Mouse (Mus musculus) monocyte, adult 5-6 weeks (primary cell): ENCODE data around the gene Pde4a. TPM values are rescaled to one million over a fixed set of nuclear protein-coding genes. Genes with fewer than 3 reads are reported as not detected.

Experiments used
- ATAC-seq: fragments of 153-309, 156-312 bp; replicated peaks from 2 replicates; pipeline ENCODE4 v1.8.0; 2017; ENCODE audit warnings: mild to moderate bottlenecking; ENCODE audit not compliant: low TSS enrichment, insufficient number of reproducible peaks, severe bottlenecking, poor library complexity, low FRiP score
- total RNA-seq: library from RNA; stranded (forward); fragments of 200-1000, 200-491, 200-594 nt; gene quantifications from 3 replicates; pipeline ENCODE4 v1.2.3, GENCODE M21; 2017

Pde4a gene
- 2.1 to 5.6 TPM (median 2.5 TPM) in 3 replicates for total RNA-seq

DNA sequence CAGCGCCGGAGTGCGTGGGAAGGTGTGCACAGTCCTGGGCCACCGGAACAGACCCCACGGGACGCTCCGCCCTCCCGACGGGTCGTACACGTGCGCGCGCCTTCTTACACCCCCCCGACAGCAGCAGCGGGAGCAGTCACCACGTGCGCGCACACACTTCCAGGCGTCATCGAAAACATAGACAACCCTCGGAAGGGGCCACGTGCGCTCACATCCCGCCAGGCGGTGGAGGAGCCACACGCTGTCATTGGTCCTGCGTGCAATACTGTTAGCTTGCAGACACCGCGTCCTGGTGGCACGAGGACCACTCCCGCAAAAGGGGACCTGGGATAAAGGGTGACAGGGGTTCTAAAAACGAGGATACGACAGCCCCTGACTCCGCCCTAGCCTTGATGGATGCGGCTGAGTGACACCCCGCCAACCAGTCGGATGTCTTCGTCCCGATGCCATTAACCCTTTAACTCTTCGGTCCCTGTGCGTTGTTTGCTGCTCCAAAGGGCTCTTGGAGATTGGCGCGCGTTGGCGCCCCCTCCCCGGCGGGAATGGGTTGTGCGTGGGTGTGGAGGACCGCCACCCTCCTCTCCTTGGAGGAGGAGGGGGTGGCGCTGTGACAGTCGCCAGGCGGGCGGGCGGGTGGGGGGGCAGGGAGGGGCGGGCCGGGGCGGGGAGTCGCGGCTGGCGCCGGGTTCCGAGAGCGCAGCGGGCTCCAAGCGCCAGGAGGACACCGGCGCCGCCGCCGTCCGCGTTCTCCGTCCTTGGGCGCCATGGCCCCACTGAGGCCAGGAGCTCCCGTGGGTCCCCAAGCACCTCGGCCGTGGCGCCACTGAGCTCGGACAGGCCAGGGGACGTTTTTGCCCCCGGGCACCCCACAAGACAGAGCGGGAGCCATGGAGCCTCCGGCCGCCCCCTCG lies at the start of gene Pde4a:
Gene Pde4a, plus strand, starts transcription at position 674 of the 911 bp plus-strand sequence.
- ATAC-seq: no peak

DNA sequence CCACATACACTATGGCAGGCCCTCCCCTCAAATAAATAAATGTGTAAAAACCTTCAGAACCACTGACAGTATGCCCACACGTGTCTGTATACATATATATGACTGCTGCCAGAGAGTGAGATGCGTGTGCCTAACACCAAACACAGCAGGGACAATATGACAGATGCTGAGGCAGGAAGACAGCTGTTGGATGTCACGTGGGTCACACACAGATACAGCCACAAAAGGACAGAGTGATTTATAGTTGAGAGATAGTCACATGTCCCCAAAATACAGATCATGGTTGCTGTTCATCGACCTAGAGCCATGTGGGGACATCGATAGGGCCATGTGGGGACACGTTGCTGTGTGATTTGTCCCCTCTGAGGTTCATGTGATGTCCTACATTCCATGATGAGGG lies 48.4 kb upstream of the Pde4a start:
- no peak for ATAC-seq

DNA sequence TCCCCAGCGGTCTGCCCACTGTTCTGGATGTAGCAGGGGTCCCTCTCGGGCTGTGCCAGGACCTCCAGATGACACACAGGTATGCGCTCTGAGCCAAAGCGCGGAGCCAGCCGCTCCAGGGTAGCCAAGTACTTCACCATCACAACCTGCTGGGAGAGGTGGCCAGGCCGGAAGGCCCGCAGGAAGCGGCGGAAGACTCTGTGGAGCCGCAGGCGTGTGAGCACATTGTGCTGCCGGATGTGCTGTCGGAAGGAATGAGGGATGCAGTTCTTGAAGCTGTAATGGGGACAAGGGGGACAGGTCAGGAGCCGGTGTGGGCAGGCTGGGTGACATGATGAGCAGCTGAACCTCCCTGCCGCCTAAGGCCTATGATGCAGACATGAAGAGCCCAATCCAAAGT lies 44.0 kb upstream of the Pde4a start:
- no peak for ATAC-seq

DNA sequence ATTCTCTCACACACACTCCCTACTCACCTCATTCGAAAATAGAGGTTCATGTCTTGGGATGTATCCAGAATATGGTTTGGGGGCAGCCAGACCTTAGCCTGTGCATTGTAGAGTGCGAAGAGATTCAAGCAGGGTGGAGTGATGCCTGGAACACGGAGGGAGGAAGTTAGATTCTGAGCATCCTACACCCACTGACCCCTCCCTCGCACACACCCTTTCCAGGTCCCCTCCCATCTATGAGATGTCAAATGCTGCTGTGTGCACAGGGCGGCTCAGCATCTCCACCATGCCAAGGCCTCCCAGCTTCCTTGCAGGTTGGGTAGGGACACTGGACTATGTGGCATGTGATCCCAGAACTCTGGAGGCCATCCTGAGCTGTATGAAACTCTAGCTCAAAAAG lies 40.7 kb upstream of the Pde4a start:
- ATAC-seq: 0 out of 2 replicates have a peak, but pooled peaks have one; percentile 24

DNA sequence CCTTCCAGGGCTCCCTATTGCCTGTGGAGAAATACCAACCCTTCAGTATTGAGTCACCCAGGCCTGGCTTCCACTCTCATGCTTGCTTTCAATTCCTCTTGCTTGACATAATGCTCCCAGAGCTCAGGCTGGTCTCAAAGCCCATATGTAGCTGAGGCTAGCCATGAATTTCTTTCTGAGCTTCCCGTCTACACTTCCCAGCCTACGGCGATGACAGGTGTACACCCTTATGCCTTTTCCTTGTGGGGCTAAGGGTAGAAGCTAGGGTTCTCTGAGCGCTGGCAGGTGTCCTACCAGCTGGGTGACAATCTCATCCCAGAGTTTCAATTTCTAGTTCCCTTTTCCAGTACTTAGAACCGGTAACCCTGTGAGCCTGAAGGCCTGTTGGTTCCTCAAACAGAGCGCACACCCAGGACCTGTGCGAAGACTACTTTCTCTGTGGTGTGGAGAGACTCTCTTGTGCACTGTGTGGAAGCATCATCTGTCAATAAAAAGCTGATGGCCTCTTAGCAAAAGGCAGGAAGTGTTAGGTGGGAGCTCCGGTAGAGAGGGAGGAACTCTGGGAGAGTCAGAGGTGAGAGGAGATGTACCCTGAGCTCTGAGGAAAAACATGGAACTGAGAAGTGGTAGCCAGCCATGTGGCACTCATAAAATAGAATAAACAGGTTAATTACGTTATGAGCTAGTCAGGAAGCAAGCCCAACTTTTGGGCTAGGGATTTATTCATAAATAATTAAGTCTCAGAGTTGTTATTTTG lies 39.8 kb upstream of the Pde4a start:
- ATAC-seq: peak; percentile 64

DNA sequence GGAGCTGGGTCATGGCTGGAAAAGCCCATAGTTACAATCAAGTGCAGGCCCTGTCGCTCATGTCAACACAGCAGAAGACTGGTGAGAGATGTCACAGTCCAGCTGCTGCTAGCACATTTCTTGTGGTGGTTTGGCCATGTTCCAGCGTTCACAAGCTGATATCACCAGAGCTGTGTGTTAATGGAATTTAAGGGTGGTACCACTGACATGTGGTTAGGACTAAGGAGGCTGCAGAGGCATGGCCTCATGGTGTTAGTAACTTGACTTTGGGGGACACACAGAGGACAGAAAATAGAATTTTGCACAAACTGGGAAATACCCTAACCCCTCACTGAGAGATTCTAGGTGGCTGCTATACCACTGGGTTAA lies 39.3 kb upstream of the Pde4a start:
- no peak; the same call in 1 of the 2 replicates for ATAC-seq

DNA sequence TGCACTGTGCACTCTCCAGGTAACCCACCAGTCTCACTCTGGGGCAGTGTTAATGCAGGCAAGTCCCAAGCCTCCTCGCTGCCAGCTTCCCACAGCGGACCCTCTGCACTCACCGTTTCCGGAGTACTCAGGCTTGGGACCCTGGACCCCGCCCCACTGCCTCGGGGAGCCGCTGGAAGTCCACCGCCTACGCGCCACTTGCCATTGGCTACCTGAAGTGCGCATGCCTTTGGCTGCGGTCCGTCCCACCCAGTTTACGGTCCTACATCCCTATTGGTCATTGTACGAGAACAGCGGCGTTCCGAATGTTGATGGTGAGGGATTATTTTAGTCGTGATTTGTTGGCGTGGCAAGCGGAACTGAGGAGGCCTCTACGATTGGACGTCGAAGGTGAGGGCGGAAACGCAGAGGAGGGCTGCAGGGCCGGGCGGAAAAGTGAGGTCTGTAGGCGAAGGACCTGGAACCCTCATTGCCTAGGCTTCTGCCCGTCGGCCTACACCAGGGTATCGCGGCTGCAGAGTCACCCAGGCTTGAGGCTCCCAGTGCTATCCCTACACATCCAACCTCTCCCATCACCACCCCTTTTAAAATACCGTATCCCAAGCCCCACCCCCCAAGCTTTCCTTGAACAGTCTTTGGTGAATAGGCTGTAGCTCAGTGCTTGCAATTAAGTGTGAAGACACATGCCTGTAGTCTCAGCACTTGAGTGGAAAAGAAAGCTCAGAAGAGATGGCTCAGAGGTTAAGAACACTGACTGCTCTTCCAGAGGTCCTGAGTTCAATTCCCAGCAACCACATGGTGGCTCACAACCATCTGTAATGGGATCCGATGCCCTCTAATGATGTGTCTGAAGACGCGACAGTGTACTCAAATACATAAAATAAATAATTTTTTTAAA lies 34.2 kb upstream of the Pde4a start, which contains the start of gene Tyk2:
Gene Tyk2, minus strand, starts transcription at position 185 of the 898 bp plus-strand sequence.
- peak; percentile 97 for ATAC-seq

DNA sequence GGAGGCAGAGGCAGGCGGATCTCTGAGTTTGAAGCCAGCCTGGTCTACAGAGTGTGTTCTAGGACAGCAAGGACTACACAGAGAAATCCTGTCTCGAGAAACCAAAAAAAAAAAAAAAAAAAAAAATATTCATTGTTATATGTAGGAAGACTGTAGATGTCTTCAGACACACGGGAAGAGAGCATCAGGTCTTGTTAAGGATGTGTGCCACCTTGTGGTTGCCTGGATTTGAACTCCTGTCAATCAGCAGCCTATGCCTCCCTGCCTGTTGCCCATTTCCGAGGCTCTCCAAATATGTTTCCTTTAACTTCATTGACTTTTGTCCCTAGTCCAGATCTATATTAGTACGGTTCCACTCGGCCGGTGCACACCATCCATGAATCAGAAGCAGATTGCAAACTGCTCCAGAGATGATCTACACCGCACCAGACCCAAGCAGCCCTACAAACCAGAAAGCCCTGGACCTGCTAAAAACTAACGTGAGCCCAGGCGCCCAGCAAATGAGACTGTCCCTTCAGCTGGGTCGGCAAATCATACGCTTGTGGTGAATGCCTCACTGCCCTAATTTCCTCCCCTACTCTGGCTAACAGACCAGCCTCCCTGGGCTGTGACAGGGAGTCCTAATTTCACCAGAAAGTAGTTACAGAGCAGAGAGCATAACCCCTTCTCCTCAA lies 33.3 kb upstream of the Pde4a start:
- ATAC-seq: no peak

DNA sequence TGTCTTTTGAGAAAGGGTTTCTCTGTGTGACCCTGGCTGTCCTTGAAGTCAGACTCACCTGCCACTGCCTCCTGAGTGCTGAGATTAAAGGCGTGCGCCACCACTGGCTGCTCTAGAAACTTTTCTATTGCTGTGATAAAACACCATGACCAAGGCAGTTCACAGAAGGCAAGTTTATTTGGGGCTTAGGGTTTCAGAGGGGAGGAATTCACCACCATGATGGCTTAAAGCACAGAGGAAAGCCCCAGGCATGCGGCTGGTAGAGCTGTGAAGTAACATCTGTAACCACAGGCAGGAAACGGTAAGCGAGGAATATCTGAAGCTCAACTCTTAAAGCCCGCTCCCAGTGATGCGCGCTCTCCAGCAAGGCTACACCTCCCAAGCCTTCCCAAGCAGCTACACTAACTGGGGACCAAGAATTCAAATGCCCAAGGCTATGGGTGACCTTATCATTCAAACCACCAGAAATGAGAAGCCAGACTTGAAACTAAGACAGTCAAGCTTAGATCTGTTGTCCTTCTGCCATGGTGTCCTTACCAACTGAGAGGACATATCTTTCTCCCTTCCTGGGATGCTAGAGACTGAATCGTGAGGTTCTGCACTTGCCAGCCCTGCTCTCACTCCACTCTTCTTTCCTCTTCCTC lies 32.3 kb upstream of the Pde4a start:
- no peak for ATAC-seq

DNA sequence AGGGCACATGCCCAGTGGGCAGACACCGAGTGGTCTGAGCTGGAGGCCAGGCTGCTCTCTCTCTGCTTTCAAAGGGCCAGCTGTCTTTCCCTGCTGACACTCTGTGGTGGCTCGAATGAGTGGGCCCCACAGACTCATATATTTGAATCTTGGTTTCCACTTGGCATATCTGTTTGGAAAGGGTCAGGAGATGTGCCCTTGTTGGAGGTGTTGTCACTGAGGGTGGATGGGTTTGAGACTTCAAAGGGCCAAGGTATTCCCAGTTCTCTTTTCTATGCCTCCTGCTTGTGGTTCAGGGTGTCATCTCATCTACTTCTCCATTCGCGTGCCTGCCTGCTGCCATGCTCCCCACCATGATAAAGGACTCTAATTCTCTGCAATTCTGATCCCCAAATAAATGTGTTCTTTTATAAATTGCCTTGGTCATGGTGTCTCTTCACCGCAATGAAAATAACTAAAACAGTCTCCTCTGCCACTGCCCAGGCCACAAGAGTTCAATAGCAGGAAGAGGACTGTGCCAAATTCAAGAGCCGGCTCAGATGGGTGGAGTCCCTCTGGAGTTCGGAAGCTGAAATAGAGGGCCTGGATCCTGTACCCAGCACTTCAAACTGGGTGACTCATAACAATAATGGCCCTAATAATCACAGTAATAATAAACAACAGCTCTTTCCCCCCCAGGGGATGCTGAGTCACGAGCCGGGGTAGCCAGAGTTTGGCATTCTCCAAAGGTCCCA lies 30.8 kb upstream of the Pde4a start:
- ATAC-seq: no peak

DNA sequence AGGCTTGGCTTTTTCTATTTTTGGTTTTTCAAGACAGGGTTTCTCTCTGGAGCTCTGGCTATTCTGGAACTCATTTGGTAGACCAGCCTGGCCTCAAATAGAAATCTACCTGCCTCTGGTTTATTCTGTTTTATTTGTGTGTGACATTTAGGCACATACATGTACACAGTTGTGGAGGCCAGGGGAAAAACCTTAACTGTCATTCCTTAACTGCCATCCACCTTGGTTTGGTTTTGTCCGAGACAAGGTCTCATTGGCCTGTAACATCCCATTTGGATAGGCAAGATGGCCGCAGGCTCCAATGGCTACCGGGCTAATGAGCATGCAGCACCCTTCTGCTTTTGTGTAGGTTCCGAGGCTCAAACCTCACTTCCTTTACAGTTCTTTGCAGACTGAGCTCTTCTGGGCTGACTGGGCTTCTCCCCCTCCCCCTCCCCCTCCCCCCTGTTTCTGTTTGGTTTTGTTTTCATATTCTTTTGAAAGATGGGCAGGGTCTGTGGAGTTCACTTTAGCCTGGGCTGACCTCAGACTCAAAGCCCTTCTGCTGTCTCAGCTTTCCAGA lies 30.1 kb upstream of the Pde4a start:
- no peak for ATAC-seq

DNA sequence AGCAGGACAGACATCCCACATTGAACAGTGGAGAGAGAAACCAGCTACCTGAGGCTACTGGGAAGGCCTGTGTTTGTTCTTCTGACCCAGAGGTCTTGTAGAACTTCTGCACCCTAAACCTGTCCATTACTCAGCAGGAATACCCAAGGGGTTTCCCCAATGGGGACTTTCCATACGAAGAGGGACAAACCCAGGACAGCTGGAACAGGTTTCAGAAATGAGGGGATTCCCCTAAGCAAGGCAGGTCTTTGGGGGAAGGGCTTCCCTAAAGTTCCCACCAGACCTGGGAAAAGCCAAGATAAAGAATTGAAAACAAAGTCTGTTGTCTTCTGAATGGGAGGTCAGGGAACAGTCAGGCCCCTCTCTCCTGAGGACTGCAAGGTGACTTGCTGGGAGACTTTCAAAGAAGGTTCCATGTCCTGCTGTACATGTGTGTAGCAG lies 29.6 kb upstream of the Pde4a start:
- no peak for ATAC-seq

DNA sequence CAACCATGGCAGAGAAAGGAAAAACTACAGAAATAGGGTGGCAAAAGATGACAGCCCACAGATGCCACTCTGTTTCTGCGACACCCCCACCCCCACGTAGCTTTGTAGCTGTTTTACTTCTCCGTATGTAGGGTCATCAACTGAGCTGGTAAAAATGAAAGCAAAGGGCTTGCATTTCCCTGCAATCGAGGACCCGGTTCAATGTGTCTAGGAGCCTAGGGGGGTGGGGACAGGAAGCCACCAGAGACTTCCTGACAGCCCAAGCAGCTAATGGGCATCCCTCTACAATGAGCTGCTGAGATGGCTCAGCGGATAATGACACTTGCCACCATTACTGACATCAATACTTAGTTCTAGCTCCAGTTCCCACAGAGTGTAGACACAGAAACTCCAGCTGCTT lies 29.1 kb upstream of the Pde4a start:
- ATAC-seq: no peak

DNA sequence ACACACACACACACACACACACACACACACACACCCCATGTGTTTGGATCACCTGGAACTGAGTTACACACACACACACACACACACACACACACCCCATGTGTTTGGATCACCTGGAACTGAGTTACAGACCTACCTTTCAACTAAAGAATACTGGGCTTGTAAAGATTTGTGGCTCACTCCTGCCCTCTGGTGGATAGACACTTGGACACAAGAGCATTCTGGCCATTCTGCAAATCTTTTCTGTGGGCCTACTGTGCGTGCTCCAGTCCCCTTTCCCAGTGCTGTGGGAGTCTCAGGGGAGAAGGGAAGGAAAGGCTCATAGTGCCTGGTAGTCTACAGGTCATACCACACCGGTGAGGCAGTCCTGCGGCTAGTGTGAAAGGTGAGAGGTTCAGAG lies 28.3 kb upstream of the Pde4a start:
- no peak; the same call in 1 of the 2 replicates for ATAC-seq

DNA sequence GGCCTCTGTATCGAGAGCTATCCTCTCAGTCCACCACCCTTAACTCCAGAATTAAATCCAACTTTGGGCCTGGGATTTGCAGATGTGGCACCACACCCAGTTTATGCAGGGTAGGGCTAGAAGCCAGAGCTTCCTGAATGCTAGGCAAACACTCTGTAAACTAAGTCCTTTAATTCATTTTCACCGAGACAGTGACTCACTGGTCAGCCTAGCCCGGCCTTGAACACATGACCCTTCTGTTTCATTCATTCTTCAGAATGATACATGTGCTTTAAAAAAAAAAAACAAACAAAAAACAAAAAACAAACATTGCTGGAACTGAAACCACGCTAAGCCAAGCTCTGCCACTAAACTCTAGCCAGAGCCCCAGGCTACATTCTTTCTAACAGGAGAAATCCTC lies 27.1 kb upstream of the Pde4a start:
- ATAC-seq: no peak

DNA sequence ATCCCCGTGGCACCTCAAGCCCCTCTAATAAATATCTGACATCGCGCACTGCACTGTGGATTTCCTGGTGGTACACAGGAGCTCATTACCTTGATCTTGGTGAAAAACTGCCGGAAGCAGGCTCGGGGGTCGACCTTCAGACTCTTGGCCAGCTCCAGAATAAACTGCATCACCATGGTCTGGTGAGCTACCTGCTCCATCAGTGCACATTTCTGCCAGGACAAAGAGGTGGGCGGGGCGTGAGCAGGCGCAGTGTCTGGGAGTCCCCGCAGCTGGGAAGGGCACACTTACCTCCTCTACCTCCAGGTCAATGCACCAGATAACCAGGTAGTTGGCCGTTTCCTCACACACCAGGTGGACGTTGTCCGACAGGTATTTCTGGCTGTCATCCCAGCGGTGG lies 23.6 kb upstream of the Pde4a start:
- no peak for ATAC-seq

DNA sequence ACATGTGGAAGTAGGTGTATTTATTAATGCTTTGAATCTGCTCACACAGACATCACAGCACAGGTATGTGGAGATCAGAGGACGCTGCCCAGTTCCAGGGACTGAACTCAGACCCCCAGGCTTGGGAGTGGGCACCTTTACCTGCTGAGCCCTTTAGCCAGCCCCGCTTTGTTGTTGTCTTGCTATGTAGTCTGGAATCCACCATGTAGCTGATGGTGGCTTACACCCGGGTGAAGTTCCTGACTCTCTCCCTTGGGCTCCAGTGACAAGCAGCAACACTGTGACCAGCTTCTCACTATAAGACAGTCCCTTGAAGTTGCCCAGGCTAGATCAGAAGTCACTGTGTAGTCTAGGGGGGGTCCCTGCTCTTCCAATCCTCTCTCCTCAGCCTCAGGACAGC lies 21.2 kb upstream of the Pde4a start:
- no peak for ATAC-seq
